Mouse (Mus musculus) liver, adult 2 months (tissue): ENCODE measurements around the gene Ing5. TPM values are rescaled to one million over a fixed set of nuclear protein-coding genes. Genes with fewer than 3 reads are reported as not detected.
A peak's percentile ranks its signal among the peaks of the same experiment; 100 is the strongest.
"Not testable (repeated sequence)": the region's sequence is repeated elsewhere in the genome, so short reads cannot be mapped to it uniquely, and the experiment has no call there.

Experiments used
- DNase-seq: peaks from one replicate; pipeline ENCODE4 v3.0.0-alpha.2; 2011; ENCODE audit warnings: low read depth, low spot score; ENCODE audit errors: extremely low read depth
- H3K27ac ChIP-seq: fragments of 200-500 bp; replicated peaks from 2 replicates; pipeline ENCODE4 v1.5.1; 2012; ENCODE audit warnings: low read depth, mild to moderate bottlenecking, control low read depth, inconsistent platforms, low read length; ENCODE audit not compliant: insufficient read depth
- H3K27me3 ChIP-seq: fragments of 200-500 bp; 2 replicates; pipeline ENCODE4 v1.6.1; 2012; ENCODE audit warnings: mild to moderate bottlenecking, moderate library complexity, low read length, inconsistent platforms; ENCODE audit not compliant: control insufficient read depth, insufficient read depth
- H3K36me3 ChIP-seq: fragments of 200-500 bp; 2 replicates; pipeline ENCODE4 v1.6.1; 2012; ENCODE audit warnings: low read length, inconsistent platforms; ENCODE audit not compliant: control insufficient read depth, insufficient read depth
- H3K4me1 ChIP-seq: fragments of 200-500 bp; 2 replicates; pipeline ENCODE4 v1.6.1; 2011; ENCODE audit warnings: low read length; ENCODE audit not compliant: control insufficient read depth, insufficient read depth
- H3K4me3 ChIP-seq: fragments of 200-500 bp; 2 replicates; pipeline ENCODE4 v1.5.1; 2011; ENCODE audit warnings: low read depth, mild to moderate bottlenecking, control low read depth, low read length, moderate library complexity; ENCODE audit not compliant: insufficient read depth
- H3K79me2 ChIP-seq: fragments of 200-500 bp; 2 replicates; pipeline ENCODE4 v1.6.1; 2012; ENCODE audit warnings: inconsistent platforms, mild to moderate bottlenecking, low read length, moderate library complexity; ENCODE audit not compliant: control insufficient read depth, insufficient read depth
- H3K9ac ChIP-seq: fragments of 200-500 bp; 2 replicates; pipeline ENCODE4 v1.6.1; 2012; ENCODE audit warnings: low read depth, mild to moderate bottlenecking, control low read depth, inconsistent platforms, low read length
- CTCF ChIP-seq: fragments of 200-500 bp; IDR thresholded peaks from 2 replicates; pipeline ENCODE4 v1.5.1; 2011; ENCODE audit warnings: low read depth, low read length, control low read depth
- POLR2A ChIP-seq: fragments of 200-500 bp; IDR thresholded peaks from 2 replicates; pipeline ENCODE4 v1.6.1; 2011; ENCODE audit warnings: low read length, control low read depth; ENCODE audit not compliant: insufficient read depth; ENCODE audit errors: extremely low read depth
- WGBS: fragments of 180-500 bp; shearing (Covaris S2); methylation state at CpG from one replicate; pipeline ENCODE4 v1.1.7; 2018; 5-methylcytosine and 5-hydroxymethylcytosine counted together
- polyA plus RNA-seq: library from polyadenylated mRNA; depleted of rRNA; stranded (reverse); fragments of >200 nt; gene quantifications from 2 replicates; pipeline ENCODE4 v1.2.3, GENCODE M21; 2012; rRNA removed
- total RNA-seq: library from RNA; depleted of rRNA; stranded (reverse); fragments of >200 nt; gene quantifications from 2 replicates; pipeline ENCODE4 v1.2.3, GENCODE M21; 2014; rRNA removed

Ing5 gene
- total and polyA plus RNA-seq, 2 experiments: 2.7 to 4.4 TPM

DNA sequence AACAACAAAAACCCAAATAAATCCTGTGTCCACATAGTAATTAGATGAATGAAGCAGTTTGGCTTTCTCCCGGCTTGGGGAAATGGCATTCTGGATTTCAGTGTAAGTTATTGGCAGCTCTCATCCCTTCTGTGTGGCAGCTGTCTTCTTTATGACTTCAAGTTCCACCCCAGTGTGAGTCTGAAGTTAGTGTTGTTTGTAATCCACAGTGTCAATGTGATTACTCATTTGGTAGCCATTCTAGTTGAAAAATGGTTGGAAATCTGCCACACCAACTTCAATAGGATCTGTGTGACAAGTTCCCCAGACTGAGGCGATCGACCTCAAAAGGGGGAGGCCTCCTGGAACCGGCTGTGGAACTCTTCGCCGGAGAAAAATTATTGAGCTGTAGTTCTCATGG lies 53.6 kb downstream of the Ing5 start:
- 39% methylated on average over 6 of the region's 6 CpGs for WGBS
- H3K27me3 ChIP-seq: no peaks in the 10 kb centered on the region
- H3K9ac ChIP-seq: no peak overlapping the region
- no peaks in the 10 kb centered on the region for H3K79me2 ChIP-seq
- no peaks in the 10 kb centered on the region for H3K4me1 ChIP-seq
- TF ChIP-seq CTCF: no peak
- no peak for TF ChIP-seq POLR2A
- H3K36me3 ChIP-seq: no peaks in the 10 kb centered on the region
- H3K4me3 ChIP-seq: no peak overlapping the region
- H3K27ac ChIP-seq: no peak overlapping the region
- DNase-seq: peak; percentile 18

DNA sequence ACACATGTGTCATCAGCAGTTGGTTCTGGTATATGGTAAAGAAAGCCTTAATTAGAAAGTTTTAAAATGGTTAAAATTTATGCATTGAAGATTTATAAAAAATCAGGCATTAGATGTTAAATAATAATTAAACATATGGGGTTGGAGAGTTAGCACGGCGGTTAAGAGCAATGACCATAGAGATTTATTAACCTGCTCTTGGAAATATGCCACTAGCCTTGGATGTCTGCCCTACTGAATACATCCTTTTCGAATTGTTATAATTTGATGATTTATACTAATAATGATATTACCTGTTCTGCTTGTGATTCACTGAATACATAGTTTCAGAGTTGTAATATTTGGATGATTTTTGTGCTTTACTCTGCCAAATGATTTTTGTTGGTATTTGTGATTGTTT lies 54.2 kb downstream of the Ing5 start:
- no peak for TF ChIP-seq POLR2A
- no peak for TF ChIP-seq CTCF
- 20% methylated on average over 3 of the region's 3 CpGs for WGBS

DNA sequence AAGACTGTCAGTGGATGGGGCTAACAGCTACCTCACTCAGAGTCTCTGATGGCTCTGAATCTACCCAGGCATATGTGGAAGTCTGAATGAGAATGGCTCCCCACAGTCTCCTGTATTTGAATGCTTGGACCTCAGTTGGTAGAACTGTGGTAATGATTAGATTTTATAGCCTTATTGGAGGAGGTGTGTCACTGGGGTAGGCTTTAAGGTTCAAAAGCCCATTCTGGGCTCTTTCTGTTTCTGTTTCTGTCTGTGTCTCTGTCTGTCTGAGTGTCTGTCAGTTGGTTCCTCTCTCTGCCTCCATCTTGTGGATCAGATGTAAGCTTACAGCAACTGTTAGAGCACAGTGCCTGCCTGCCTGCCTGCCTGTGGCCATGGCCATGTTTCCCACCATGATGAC lies 55.9 kb downstream of the Ing5 start:
- Histone ChIP-seq H3K4me3 (no peak overlapping the region), H3K27me3 (no peaks in the 10 kb centered on the region), H3K79me2 (no peaks in the 10 kb centered on the region), H3K27ac (no peak overlapping the region), H3K4me1 (no peaks in the 10 kb centered on the region), H3K9ac (no peak overlapping the region), H3K36me3 (no peaks in the 10 kb centered on the region)
- no peak for TF ChIP-seq POLR2A
- TF ChIP-seq CTCF: no peak
- DNase-seq: no peak

More for the DNA sequence above, 54.2 kb downstream of the Ing5 start:
- no peaks in the 10 kb centered on the region for H3K27me3 ChIP-seq
- no peaks in the 10 kb centered on the region for H3K79me2 ChIP-seq
- no peak for DNase-seq
- H3K4me1 ChIP-seq: no peaks in the 10 kb centered on the region
- no peak overlapping the region for H3K4me3 ChIP-seq
- H3K9ac ChIP-seq: no peak overlapping the region
- H3K27ac ChIP-seq: no peak overlapping the region
- H3K36me3 ChIP-seq: no peaks in the 10 kb centered on the region

DNA sequence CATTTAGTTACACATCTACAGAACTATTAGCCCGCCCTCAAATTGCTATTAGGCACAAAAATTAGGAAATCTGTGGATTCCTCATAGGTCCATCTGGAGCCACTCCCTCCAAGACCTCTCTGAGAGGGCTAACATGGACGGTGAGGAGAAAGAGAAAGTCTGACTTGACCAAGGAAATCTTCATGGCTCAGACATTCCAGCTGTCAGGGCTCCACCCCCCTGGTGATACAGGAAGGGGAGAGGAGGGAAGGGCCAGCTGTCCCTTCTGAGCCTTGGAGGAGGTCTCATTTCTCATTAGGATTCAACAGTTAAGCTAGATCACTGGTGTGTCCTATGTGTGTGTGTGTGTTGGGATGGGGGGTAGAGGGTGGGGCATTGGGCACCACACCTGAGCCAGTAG lies 57.3 kb downstream of the Ing5 start, which contains the start of gene Gal3st2:
Gene Gal3st2, plus strand, starts transcription at position 259 of the 400 bp plus-strand sequence.
- 69% methylated on average over 2 of the region's 2 CpGs for WGBS
- H3K27ac ChIP-seq, H3K4me3 ChIP-seq, H3K27me3 ChIP-seq, DNase-seq, H3K9ac ChIP-seq, H3K79me2 ChIP-seq, H3K4me1 ChIP-seq, H3K36me3 ChIP-seq: not testable (repeated sequence)

Other genes with a start within 250 kb of the Ing5 start
- 22.0 and 31.7 TPM in 2 replicates for gene Stk25, start 145.3 kb upstream of the Ing5 start, total RNA-seq
- 33.9 and 41.4 TPM in 2 replicates for gene Stk25, start 145.3 kb upstream of the Ing5 start, polyA plus RNA-seq
- gene Bok, start 118.3 kb upstream of the Ing5 start, total RNA-seq: 7.3 and 8.9 TPM in 2 replicates
- gene Bok, start 118.3 kb upstream of the Ing5 start, polyA plus RNA-seq: 11.5 and 15.9 TPM in 2 replicates
- gene Atg4b, start 52.5 kb upstream of the Ing5 start, total RNA-seq: 18.7 and 20.0 TPM in 2 replicates
- gene Atg4b, start 52.5 kb upstream of the Ing5 start, polyA plus RNA-seq: 27.8 and 29.1 TPM in 2 replicates
- gene Thap4, start 49.1 kb upstream of the Ing5 start, total RNA-seq: 10.0 and 13.6 TPM in 2 replicates
- gene Thap4, start 49.1 kb upstream of the Ing5 start, polyA plus RNA-seq: 17.5 TPM in 2 replicates
- 26.3 and 27.7 TPM in 2 replicates for gene Dtymk, start 2.0 kb upstream of the Ing5 start, total RNA-seq
- 18.7 and 28.4 TPM in 2 replicates for gene Dtymk, start 2.0 kb upstream of the Ing5 start, polyA plus RNA-seq
- gene D2hgdh, start 20.9 kb downstream of the Ing5 start, total RNA-seq: 23.4 and 24.8 TPM in 2 replicates
- gene D2hgdh, start 20.9 kb downstream of the Ing5 start, polyA plus RNA-seq: 26.1 and 27.8 TPM in 2 replicates
- gene Gal3st2, start 57.3 kb downstream of the Ing5 start, total RNA-seq: 0.37 TPM in 1 of 2 replicates, not detected in the other
- gene Gal3st2, start 57.3 kb downstream of the Ing5 start, polyA plus RNA-seq: not detected in 2 replicates
- not detected in 2 replicates for gene Gal3st2b, start 114.3 kb downstream of the Ing5 start, total RNA-seq
- gene Gal3st2b, start 114.3 kb downstream of the Ing5 start, polyA plus RNA-seq: not detected in 2 replicates
- not detected in 2 replicates for gene Gal3st2c, start 186.5 kb downstream of the Ing5 start, total RNA-seq
- gene Gal3st2c, start 186.5 kb downstream of the Ing5 start, polyA plus RNA-seq: not detected in 2 replicates
- gene Neu4, start 216.5 kb downstream of the Ing5 start, total RNA-seq: not detected in 2 replicates
- not detected in 2 replicates for gene Neu4, start 216.5 kb downstream of the Ing5 start, polyA plus RNA-seq
- gene Pdcd1, start 248.6 kb downstream of the Ing5 start, total RNA-seq: 0.09 TPM in 1 of 2 replicates, not detected in the other
- gene Pdcd1, start 248.6 kb downstream of the Ing5 start, polyA plus RNA-seq: not detected in 2 replicates